In genomic region chr5:49317869-49318268, GRCm38 (mm10) we compare ENCODE assay signal across 17 mouse cellular contexts.
"Had no signal": no experiment of that assay in that cellular context is flagged by ENCODE, and none has a peak within 500 bp of the region (broad histone marks: within the 10 kb centered on the region; RNA-seq: fewer than 3 reads in every experiment).

No protein-coding gene starts in this region.

- H3K4me1 ChIP-seq: lung, embryonic 15.5 days; megakaryocyte, embryonic 14.5 days; midbrain, embryonic 13.5 days; midbrain, embryonic 15.5 days; neural tube, embryonic 12.5 days; stomach, embryonic 15.5 days had no signal

- H3K4me3 ChIP-seq: lung, embryonic 15.5 days; megakaryocyte, embryonic 14.5 days; midbrain, embryonic 13.5 days; midbrain, embryonic 15.5 days; neural tube, embryonic 12.5 days; stomach, embryonic 15.5 days had no signal

- H3K4me2 ChIP-seq: lung, embryonic 15.5 days; midbrain, embryonic 11.5 days; midbrain, embryonic 13.5 days; midbrain, embryonic 15.5 days; neural tube, embryonic 12.5 days; stomach, embryonic 15.5 days had no signal

- ATAC-seq: lung, postnatal 0 days; midbrain, embryonic 13.5 days; midbrain, embryonic 15.5 days had no signal

- H3K9ac ChIP-seq: lung, embryonic 15.5 days; midbrain, embryonic 13.5 days; midbrain, embryonic 15.5 days; neural tube, embryonic 12.5 days; stomach, embryonic 15.5 days had no signal

- H3K9me3 ChIP-seq: lung, embryonic 15.5 days; megakaryocyte, embryonic 14.5 days; midbrain, embryonic 13.5 days; midbrain, embryonic 15.5 days; neural tube, embryonic 12.5 days; stomach, embryonic 15.5 days had no signal

- H3K36me3 ChIP-seq: lung, embryonic 15.5 days; midbrain, embryonic 13.5 days; midbrain, embryonic 15.5 days; neural tube, embryonic 12.5 days; stomach, embryonic 15.5 days had no signal

- H3K27ac ChIP-seq: lung, embryonic 15.5 days; macrophage; midbrain, embryonic 13.5 days; midbrain, embryonic 15.5 days; neural tube, embryonic 12.5 days; stomach, embryonic 15.5 days; stomach, postnatal 0 days had no signal

- DNase-seq: lung, adult 18-20 months; lung, postnatal 14 days; lung, postnatal 36 days; right cerebral cortex, postnatal 14 days; thymus, adult 2 months; thymus, postnatal 25 days; thymus, postnatal 4 days had no signal

- H3K27me3 ChIP-seq: lung, embryonic 15.5 days; megakaryocyte, embryonic 14.5 days; midbrain, embryonic 13.5 days; midbrain, embryonic 15.5 days; neural tube, embryonic 12.5 days; stomach, embryonic 15.5 days had no signal
